8 mouse cellular contexts compared by ENCODE assay signal in genomic region chr11:57426046-57426805, GRCm38 (mm10).
DNase-seq lines count a peak whose midpoint lies in the region; ATAC-seq lines count a peak whose summit lies in the region.

No protein-coding gene starts in this region.

- peak; percentile 15 to 61 for DNase-seq in heart, adult 18-20 months
- DNase-seq in heart, postnatal 25 days (ENCODE audit: low spot score) = no peak
- peak; percentile 25 for DNase-seq in spleen, adult 12 weeks (ENCODE audit: low spot score)
- no peak for DNase-seq in spleen, postnatal 36 days (ENCODE audit: low spot score in 2 of 2)
- DNase-seq in gastrocnemius, postnatal 10 days = peak; percentile 35
- no peak for DNase-seq in frontal cortex, postnatal 10 days (ENCODE audit: low spot score in 2 of 2)

- 0 out of 2 replicates have a peak, but pooled peaks have one; percentile 50 for ATAC-seq in megakaryocyte-erythroid progenitor cell, adult 5-6 weeks (replicated peaks; ENCODE audit: low FRiP score, low TSS enrichment, poor library complexity, severe bottlenecking)
- ATAC-seq in erythroblast, adult 5-6 weeks (replicated peaks; ENCODE audit: low FRiP score, poor library complexity, severe bottlenecking) = no peak

- intact Hi-C loops in heart, postnatal 25 days (cut with DNase I) = loop anchor here (1.0 kb wide), 1 partner anchor 41 kb away; no protein-coding TSS in a partner anchor

Comparison
In these comparisons a context has a peak if more than half of its experiments do, and no peak if none do; other contexts are left out.
1. DNase-seq: peak in heart, adult 18-20 months (2 of 2), spleen, adult 12 weeks (single experiment) and gastrocnemius, postnatal 10 days (single experiment); none in heart, postnatal 25 days (single experiment), spleen, postnatal 36 days (0 of 2) and frontal cortex, postnatal 10 days (0 of 2).